In genomic region chr8:65099735-65100134, GRCm38 (mm10) we compare ENCODE assay signal across 28 mouse cellular contexts. TPM values are rescaled to one million over a fixed set of nuclear protein-coding genes. Genes with fewer than 3 reads are reported as not detected.
"Had no signal": no experiment of that assay in that cellular context is flagged by ENCODE, and none has a peak within 500 bp of the region (broad histone marks: within the 10 kb centered on the region; RNA-seq: fewer than 3 reads in every experiment).

No protein-coding gene starts in this region.

- H3K36me3 ChIP-seq: limb, embryonic 12.5 days; limb, embryonic 15.5 days; midbrain, embryonic 12.5 days; midbrain, embryonic 15.5 days; neural tube, embryonic 12.5 days; neural tube, embryonic 15.5 days; stomach, embryonic 15.5 days had no signal

- DNase-seq: layer of hippocampus, postnatal 36 days; liver, postnatal 0 days; lung, embryonic 14.5 days; right cerebral cortex, adult 18-20 months; right cerebral cortex, postnatal 14 days; right cerebral cortex, postnatal 4 days; thymus, postnatal 25 days had no signal

- H3K4me2 ChIP-seq: limb, embryonic 12.5 days; limb, embryonic 15.5 days; liver, embryonic 11.5 days; lung, embryonic 14.5 days; midbrain, embryonic 12.5 days; midbrain, embryonic 15.5 days; neural tube, embryonic 12.5 days; neural tube, embryonic 15.5 days; stomach, embryonic 15.5 days had no signal

- H3K9me3 ChIP-seq: limb, embryonic 12.5 days; limb, embryonic 15.5 days; midbrain, embryonic 12.5 days; midbrain, embryonic 15.5 days; neural tube, embryonic 12.5 days; neural tube, embryonic 15.5 days; stomach, embryonic 15.5 days had no signal

- H3K27me3 ChIP-seq: limb, embryonic 12.5 days; limb, embryonic 15.5 days; midbrain, embryonic 12.5 days; midbrain, embryonic 15.5 days; neural tube, embryonic 12.5 days; neural tube, embryonic 15.5 days; stomach, embryonic 15.5 days had no signal

- H3K4me3 ChIP-seq: left cerebral cortex, adult 2 months; limb, embryonic 12.5 days; limb, embryonic 15.5 days; midbrain, embryonic 12.5 days; midbrain, embryonic 15.5 days; neural tube, embryonic 12.5 days; neural tube, embryonic 15.5 days; stomach, embryonic 15.5 days had no signal

- H3K4me1 ChIP-seq: limb, embryonic 12.5 days; limb, embryonic 15.5 days; midbrain, embryonic 12.5 days; midbrain, embryonic 15.5 days; neural tube, embryonic 12.5 days; neural tube, embryonic 15.5 days; stomach, embryonic 15.5 days had no signal

- H3K27ac ChIP-seq: left cerebral cortex, adult 2 months; limb, embryonic 12.5 days; limb, embryonic 15.5 days; liver, embryonic 14.5 days; macrophage; midbrain, embryonic 12.5 days; midbrain, embryonic 15.5 days; neural tube, embryonic 12.5 days; neural tube, embryonic 15.5 days; stomach, embryonic 15.5 days had no signal

- ATAC-seq: intestine, postnatal 0 days; liver, postnatal 0 days; lung, postnatal 0 days; midbrain, embryonic 15.5 days had no signal

- H3K9ac ChIP-seq: limb, embryonic 12.5 days; limb, embryonic 15.5 days; liver, embryonic 14.5 days; liver, postnatal 0 days; lung, embryonic 14.5 days; midbrain, embryonic 12.5 days; midbrain, embryonic 15.5 days; neural tube, embryonic 12.5 days; neural tube, embryonic 15.5 days; stomach, embryonic 15.5 days had no signal

RNA-seq across cellular contexts. Expression of gene Gm10663, which starts 24.9 kb away (rescaled TPM):
- total RNA-seq: layer of hippocampus, adult 8-10 months; layer of hippocampus, postnatal 10 days; layer of hippocampus, postnatal 36 days; left cerebral cortex, adult 2 months; left cerebral cortex, postnatal 10 days; left cerebral cortex, postnatal 36 days; megakaryocyte, adult 5-6 weeks had no signal
- polyA plus RNA-seq: intestine, embryonic 14.5 days; intestine, postnatal 0 days; limb, embryonic 12.5 days; limb, embryonic 15.5 days; liver, embryonic 11.5 days; liver, embryonic 14.5 days; liver, postnatal 0 days; lung, embryonic 14.5 days; lung, postnatal 0 days; macrophage; midbrain, embryonic 12.5 days; midbrain, embryonic 15.5 days; neural tube, embryonic 12.5 days; neural tube, embryonic 15.5 days; stomach, embryonic 15.5 days; thymus, postnatal 0 days; urinary bladder, adult 2 months had no signal

RNA-seq across cellular contexts. Expression of gene BC030870, which starts 29.6 kb away (rescaled TPM):
- total RNA-seq: layer of hippocampus, adult 8-10 months; layer of hippocampus, postnatal 10 days; layer of hippocampus, postnatal 36 days; left cerebral cortex, adult 2 months; left cerebral cortex, postnatal 10 days; left cerebral cortex, postnatal 36 days; megakaryocyte, adult 5-6 weeks had no signal
- polyA plus RNA-seq: limb, embryonic 12.5 days; limb, embryonic 15.5 days; liver, embryonic 11.5 days; macrophage; midbrain, embryonic 12.5 days; neural tube, embryonic 12.5 days; neural tube, embryonic 15.5 days; thymus, postnatal 0 days; urinary bladder, adult 2 months had no signal
